Mouse (Mus musculus) MEL (cell line): Measurements from ENCODE around the gene Golga2.

Experiments used
- CTCF ChIP-seq, 3 experiments: IDR thresholded peaks in 2 of 3; conservative IDR thresholded peaks in 1 of 3; 2 replicates each; pipeline ENCODE4 v1.5.1; 2011 to 2012; ENCODE audit warnings: low read length in 3 of 3, low read depth in 2 of 3, mild to moderate bottlenecking in 2 of 3, improper control_type of control experiment in 1 of 3, inconsistent platforms in 1 of 3, mixed read lengths in 1 of 3, moderate library complexity in 1 of 3; ENCODE audit not compliant: control insufficient read depth in 1 of 3, insufficient read depth in 1 of 3, poor library complexity in 1 of 3, severe bottlenecking in 1 of 3
- JUND ChIP-seq: IDR thresholded peaks from 2 replicates; pipeline ENCODE4 v1.6.1; 2011; ENCODE audit warnings: low read depth, mild to moderate bottlenecking, improper control_type of control experiment, low read length
- MAFK ChIP-seq: IDR thresholded peaks from 2 replicates; pipeline ENCODE4 v1.6.1; 2011; ENCODE audit warnings: low read depth, mild to moderate bottlenecking, low read length, improper control_type of control experiment, borderline replicate concordance
- MAZ ChIP-seq: IDR thresholded peaks from 2 replicates; pipeline ENCODE4 v1.6.1; 2012; ENCODE audit warnings: low read depth, mild to moderate bottlenecking, inconsistent platforms, low read length, improper control_type of control experiment
- POLR2A ChIP-seq, 2 experiments: IDR thresholded peaks; 2 replicates each; pipeline ENCODE4 v1.6.1; 2011 to 2012; ENCODE audit warnings: low read length in 2 of 2, mild to moderate bottlenecking in 2 of 2, control low read depth in 1 of 2, improper control_type of control experiment in 1 of 2, low read depth in 1 of 2, moderate library complexity in 1 of 2; ENCODE audit not compliant: control insufficient read depth in 1 of 2, insufficient read depth in 1 of 2, poor library complexity in 1 of 2
- POLR2AphosphoS2 ChIP-seq: IDR thresholded peaks from 2 replicates; pipeline ENCODE4 v1.6.1; 2011; ENCODE audit warnings: low read length, improper control_type of control experiment

GRCm38 (mm10) chr2:32260635-32261034 is 26.5 kb upstream of the Golga2 start:
- TF ChIP-seq POLR2A (IDR thresholded peaks at IDR 0.05; ENCODE audit: control insufficient read depth in 1 of 2, insufficient read depth in 1 of 2, low read depth in 1 of 2, low read length in 2 of 2, poor library complexity in 1 of 2) (no peak), CTCF (IDR thresholded peaks at IDR 0.05 in 2 of 3, conservative IDR thresholded peaks at IDR 0.05 in 1 of 3; ENCODE audit: control insufficient read depth in 1 of 3, insufficient read depth in 1 of 3, low read depth in 2 of 3, low read length in 3 of 3, poor library complexity in 1 of 3, severe bottlenecking in 1 of 3) (peak; percentile 67 to 91 (median 85)), MAZ (0 out of 2 replicates have a peak, but pooled peaks have one; percentile 26), POLR2AphosphoS2 (no peak), MAFK (0 out of 2 replicates have a peak, but pooled peaks have one; percentile 6), JUND (no peak)
